Mouse (Mus musculus) spleen, adult 10 weeks (tissue): ENCODE data around the gene Pomc. TPM values are rescaled to one million over a fixed set of nuclear protein-coding genes. Genes with fewer than 3 reads are reported as not detected.

Experiments
- polyA plus RNA-seq: library from polyadenylated mRNA; stranded (reverse); fragments of 350-450 nt; fragmentation: Illumina TruSeq; extraction: RNeasy Lipid Tissue Mini Kit (QIAGEN cat#74804); gene quantifications from one replicate; pipeline ENCODE4 v1.2.3, GENCODE M21; 2015; ENCODE audit warnings: low replicate concordance; ENCODE audit not compliant: insufficient read depth

Gene Pomc
- not detected for polyA plus RNA-seq

DNA sequence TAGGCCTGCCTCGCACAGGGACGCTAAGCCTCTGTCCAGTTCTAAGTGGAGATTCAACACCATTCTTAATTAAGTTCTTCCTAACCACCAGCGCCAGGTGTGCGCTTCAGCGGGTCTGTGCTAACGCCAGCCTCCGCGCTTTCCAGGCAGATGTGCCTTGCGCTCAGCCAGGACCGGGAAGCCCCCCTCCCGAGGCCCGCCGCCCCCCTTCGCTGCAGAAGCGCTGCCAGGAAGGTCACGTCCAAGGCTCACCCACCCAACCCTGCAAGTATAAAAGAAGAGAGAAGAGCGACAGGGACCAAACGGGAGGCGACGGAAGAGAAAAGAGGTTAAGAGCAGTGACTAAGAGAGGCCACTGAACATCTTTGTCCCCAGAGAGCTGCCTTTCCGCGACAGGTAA, at the start of gene Pomc:
Gene Pomc, plus strand, starts transcription at position 301 of the 400 bp plus-strand sequence.

Other genes starting within 250 kb of the Pomc start
- 25.7 TPM for gene Dnmt3a, start 148.9 kb upstream of the Pomc start, polyA plus RNA-seq
- gene Efr3b, start 84.0 kb downstream of the Pomc start, polyA plus RNA-seq = 3.8 TPM
- 10.0 TPM for gene Dnajc27, start 127.6 kb downstream of the Pomc start, polyA plus RNA-seq
- 8.0 TPM for gene Adcy3, start 178.2 kb downstream of the Pomc start, polyA plus RNA-seq